Mouse (Mus musculus): Measurements from ENCODE around the gene Serhl.

Serhl gene

GRCm38 (mm10) chr15:83165526-83166315, 76.4 kb downstream of the Serhl start:
- TF ChIP-seq NANOG (IDR thresholded peaks at IDR 0.05; ENCODE audit: borderline replicate concordance, low read length) (no peak), POU5F1 (IDR thresholded peaks at IDR 0.05; ENCODE audit: borderline replicate concordance, low read length) (no peak), CTCF (conservative IDR thresholded peaks at IDR 0.05; ENCODE audit: low read length) (no peak)
- Histone ChIP-seq H3K4me3 (replicated peaks; ENCODE audit: low read length) (peak overlapping the region; percentile 21), H3K27me3 (ENCODE audit: insufficient read depth, low read length) (no peaks in the 10 kb centered on the region), H3K4me1 (replicated peaks; ENCODE audit: low read depth, low read length) (peaks cover 89% of the 10 kb centered on the region), H3K9me3 (ENCODE audit: low read length) (no peaks in the 10 kb centered on the region), H3K36me3 (ENCODE audit: insufficient read depth, low read length) (peaks cover 74% of the 10 kb centered on the region)

All from E14TG2a.4 (cell line).